Mouse (Mus musculus) thymus, postnatal 4 days (tissue): Measurements from ENCODE around the gene Il18rap.
"Not testable (repeated sequence)": the region's sequence is repeated elsewhere in the genome, so short reads cannot be mapped to it uniquely, and the experiment has no call there.

Experiments used
- DNase-seq: peaks from one replicate; pipeline ENCODE4 v3.0.0; 2021

The Il18rap gene

GRCm38 (mm10) chr1:40546645-40547044 is 31.5 kb downstream of the Il18rap start:
- no peak for DNase-seq

GRCm38 (mm10) chr1:40547064-40547572 is 32.0 kb downstream of the Il18rap start:
- no peak for DNase-seq

- DNase-seq: no peak
Measured at GRCm38 (mm10) chr1:40547762-40548161, 32.6 kb downstream of the Il18rap start.

- DNase-seq: no peak
Measured at GRCm38 (mm10) chr1:40569374-40569773, 54.2 kb downstream of the Il18rap start.

- DNase-seq: peak; percentile 40
Measured at GRCm38 (mm10) chr1:40579784-40580183, 64.6 kb downstream of the Il18rap start, which contains the start of gene Slc9a4. Gene Slc9a4 (plus strand): TSS chr1:40580081.

- DNase-seq: no peak
Measured at GRCm38 (mm10) chr1:40580269-40580668, 65.1 kb downstream of the Il18rap start.

GRCm38 (mm10) chr1:40586776-40587175 is 71.6 kb downstream of the Il18rap start:
- DNase-seq: no peak

GRCm38 (mm10) chr1:40590931-40591330 is 75.8 kb downstream of the Il18rap start:
- no peak for DNase-seq

- DNase-seq: no peak
Measured at GRCm38 (mm10) chr1:40597822-40598221, 82.7 kb downstream of the Il18rap start.

- DNase-seq: not testable (repeated sequence)
Measured at GRCm38 (mm10) chr1:40599661-40600060, 84.5 kb downstream of the Il18rap start.

GRCm38 (mm10) chr1:40600394-40601327 is 85.5 kb downstream of the Il18rap start:
- DNase-seq: no peak
